Mouse (Mus musculus): Measurements from ENCODE around the gene Helz2.
"Not testable (repeated sequence)": the region's sequence is repeated elsewhere in the genome, so short reads cannot be mapped to it uniquely, and the experiment has no call there.

Gene Helz2

GRCm38 (mm10) chr2:181191385-181191784, 50.4 kb downstream of the Helz2 start:
- DNase-seq, result not testable (repeated sequence)

- no peak for DNase-seq
These were observed 52.5 kb downstream of the Helz2 start for GRCm38 (mm10) chr2:181189321-181189720.

DNA sequence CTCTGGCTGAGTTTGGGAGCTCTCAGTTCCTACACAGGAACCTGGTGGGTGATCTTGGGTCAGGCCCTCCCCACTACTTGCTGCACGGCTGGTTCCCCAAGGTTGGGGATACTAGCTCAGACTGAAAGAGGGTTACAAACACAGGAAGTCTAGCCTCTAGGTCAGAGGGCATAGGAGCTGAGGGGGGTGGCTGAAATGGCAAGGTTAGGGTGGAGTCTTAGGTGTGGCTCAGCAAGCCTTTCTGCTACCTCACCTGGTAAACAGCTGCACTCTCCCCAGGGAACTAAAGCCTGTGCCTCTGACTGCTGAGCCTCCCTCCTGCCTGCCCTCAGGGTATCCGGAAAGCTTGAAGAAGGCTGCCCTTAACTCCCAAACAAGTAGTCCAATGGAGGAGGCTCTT, 53.1 kb downstream of the Helz2 start:
- DNase-seq, result no peak

GRCm38 (mm10) chr2:181187121-181188000, 54.5 kb downstream of the Helz2 start, which contains the start of gene Ppdpf:
Gene Ppdpf, plus strand, starts transcription at chr2:181187247.
- DNase-seq, result peak; percentile 88

GRCm38 (mm10) chr2:181186635-181187034, 55.2 kb downstream of the Helz2 start:
- DNase-seq, result peak; percentile 86

GRCm38 (mm10) chr2:181180898-181181297, 60.9 kb downstream of the Helz2 start:
- DNase-seq, result no peak

- no peak for DNase-seq
These were observed 63.4 kb downstream of the Helz2 start for GRCm38 (mm10) chr2:181178471-181178870.

- DNase-seq, result no peak
These were observed 63.8 kb downstream of the Helz2 start for GRCm38 (mm10) chr2:181178015-181178414.

Measured in right cerebral cortex, postnatal 14 days (tissue).